Mouse (Mus musculus) heart, embryonic 12.5 days (tissue): ENCODE data around the gene Ccnl2. TPM values are rescaled to one million over a fixed set of nuclear protein-coding genes. Genes with fewer than 3 reads are reported as not detected.

Source experiments
- ATAC-seq: fragments of 200-750 bp; cut with Nextera tagmentation; 2 replicates; pipeline ENCODE4 v1.8.0; 2017; ENCODE audit warnings: moderate TSS enrichment, moderate library complexity; ENCODE audit not compliant: insufficient number of reproducible peaks, low FRiP score
- H3K27ac ChIP-seq: fragments of 300-500 bp; sonication (generic); 2 replicates; pipeline ENCODE4 v1.5.1; 2016; ENCODE audit warnings: mild to moderate bottlenecking, moderate library complexity; ENCODE audit not compliant: poor library complexity, severe bottlenecking
- H3K27me3 ChIP-seq: fragments of 300-500 bp; sonication (generic); replicated peaks from 2 replicates; pipeline ENCODE4 v1.6.1; 2016; ENCODE audit warnings: mild to moderate bottlenecking, moderate library complexity
- H3K36me3 ChIP-seq: fragments of 300-500 bp; sonication (generic); 2 replicates; pipeline ENCODE4 v1.6.1; 2016; ENCODE audit warnings: mild to moderate bottlenecking, moderate library complexity
- H3K4me1 ChIP-seq: fragments of 300-500 bp; sonication (generic); replicated peaks from 2 replicates; pipeline ENCODE4 v1.6.1; 2016; ENCODE audit warnings: mild to moderate bottlenecking
- H3K4me2 ChIP-seq: fragments of 300-500 bp; sonication (generic); 2 replicates; pipeline ENCODE4 v1.6.1; 2016; ENCODE audit warnings: mild to moderate bottlenecking, moderate library complexity
- H3K4me3 ChIP-seq: fragments of 300-500 bp; sonication (generic); 2 replicates; pipeline ENCODE4 v1.5.1; 2016; ENCODE audit warnings: mild to moderate bottlenecking
- H3K9ac ChIP-seq: fragments of 300-500 bp; sonication (generic); 2 replicates; pipeline ENCODE4 v1.6.1; 2016; ENCODE audit warnings: mild to moderate bottlenecking, moderate library complexity
- H3K9me3 ChIP-seq: fragments of 300-500 bp; sonication (generic); replicated peaks from 2 replicates; pipeline ENCODE4 v1.6.1; 2016; ENCODE audit warnings: mild to moderate bottlenecking, moderate library complexity
- WGBS: fragments of 180-500 bp; shearing (Covaris S2); methylation state at CpG from one replicate; pipeline ENCODE4 v1.1.7; 2016; 5-methylcytosine and 5-hydroxymethylcytosine counted together
- polyA plus RNA-seq: library from polyadenylated mRNA; unstranded; fragments of >200 nt; fragmentation: Nextera tagmentation; extraction: Ambion mirVana; gene quantifications from 2 replicates; pipeline ENCODE4 v1.2.1, GENCODE M21; 2016

The Ccnl2 gene
- polyA plus RNA-seq, 1 experiment from 2014 or later = 137 TPM

DNA sequence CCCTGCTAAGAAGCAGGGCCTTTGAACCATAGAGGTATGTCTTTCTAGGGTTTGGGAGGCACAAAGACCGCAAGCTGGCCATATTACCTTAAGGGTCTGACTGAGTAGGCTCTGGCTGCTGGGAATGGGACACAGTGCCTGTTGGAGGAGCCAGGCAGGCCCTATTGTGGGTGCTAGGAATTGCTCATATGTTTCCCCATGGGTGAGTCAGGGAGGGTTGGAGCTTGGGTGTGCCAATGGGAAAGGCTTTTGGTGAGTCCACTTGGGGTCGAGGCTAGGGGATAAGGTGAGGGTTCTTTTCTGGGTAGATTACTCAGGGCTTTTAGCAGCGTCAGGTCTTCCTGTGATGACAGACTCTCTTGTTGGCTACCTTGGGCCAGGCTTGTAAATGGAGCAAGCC is 39.1 kb downstream of the Ccnl2 start:
- ATAC-seq = no peak
- WGBS = 88% methylated on average over 3 of the region's 3 CpGs
- Histone ChIP-seq H3K27ac (no peak overlapping the region), H3K9me3 (no peaks in the 10 kb centered on the region), H3K36me3 (peaks cover 29% of the 10 kb centered on the region), H3K4me1 (peaks cover 22% of the 10 kb centered on the region), H3K27me3 (no peaks in the 10 kb centered on the region), H3K4me3 (no peak overlapping the region), H3K9ac (no peak overlapping the region), H3K4me2 (no peak overlapping the region)

DNA sequence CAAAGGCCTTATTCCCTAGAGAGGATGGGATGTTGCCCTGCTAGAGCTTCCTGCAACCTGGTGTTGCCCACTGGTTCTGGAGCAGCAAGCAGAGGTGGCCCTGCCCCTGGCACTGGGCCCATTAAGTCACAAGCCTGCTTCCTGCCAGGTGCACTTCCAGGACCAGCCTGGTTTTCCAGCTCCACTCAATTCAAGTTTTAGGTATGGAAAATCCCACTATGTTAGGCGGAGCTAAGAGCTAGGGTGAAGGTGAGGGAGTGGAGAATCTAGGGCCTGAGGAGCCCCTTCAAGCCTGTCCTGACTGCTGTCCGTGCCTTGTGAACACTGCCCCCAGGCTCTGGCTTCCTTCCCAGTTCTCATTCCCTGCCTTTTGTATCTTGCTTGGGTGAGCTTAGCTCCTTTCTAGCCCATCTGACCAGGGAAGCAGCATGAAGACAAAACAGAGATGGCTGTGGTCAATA is 39.7 kb downstream of the Ccnl2 start:
- Histone ChIP-seq H3K36me3 (peaks cover 35% of the 10 kb centered on the region), H3K4me3 (no peak overlapping the region), H3K9me3 (no peaks in the 10 kb centered on the region), H3K27ac (no peak overlapping the region), H3K27me3 (no peaks in the 10 kb centered on the region), H3K4me2 (no peak overlapping the region), H3K4me1 (peaks cover 17% of the 10 kb centered on the region), H3K9ac (no peak overlapping the region)
- ATAC-seq = no peak
- 81% methylated on average over 2 of the region's 2 CpGs for whole genome bisulfite sequencing

DNA sequence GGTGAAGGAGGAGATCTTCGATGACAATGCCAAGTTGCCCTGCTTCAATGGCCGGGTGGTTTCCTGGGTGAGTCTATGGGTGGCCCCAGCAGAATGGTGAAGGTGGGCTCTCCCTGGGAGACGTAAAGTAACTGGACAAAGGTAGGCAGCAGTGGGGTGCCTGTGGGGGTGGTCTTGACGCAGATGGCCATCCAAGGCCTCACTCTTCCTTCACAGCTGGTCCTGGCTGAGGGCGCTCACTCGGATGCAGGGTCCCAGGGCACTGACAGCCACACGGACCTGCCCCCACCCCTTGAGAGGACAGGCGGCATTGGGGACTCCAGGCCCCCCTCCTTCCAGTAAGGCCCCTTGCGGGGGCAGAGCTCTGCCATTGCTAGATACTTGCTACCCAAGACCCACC is 41.1 kb downstream of the Ccnl2 start:
- Histone ChIP-seq H3K27me3 (no peaks in the 10 kb centered on the region), H3K4me1 (peaks cover 11% of the 10 kb centered on the region), H3K27ac (no peak overlapping the region), H3K36me3 (peaks cover 49% of the 10 kb centered on the region), H3K4me3 (no peak overlapping the region), H3K9me3 (no peaks in the 10 kb centered on the region), H3K4me2 (no peak overlapping the region), H3K9ac (no peak overlapping the region)
- no peak for ATAC-seq
- 87% methylated on average over 9 of the region's 9 CpGs for WGBS

DNA sequence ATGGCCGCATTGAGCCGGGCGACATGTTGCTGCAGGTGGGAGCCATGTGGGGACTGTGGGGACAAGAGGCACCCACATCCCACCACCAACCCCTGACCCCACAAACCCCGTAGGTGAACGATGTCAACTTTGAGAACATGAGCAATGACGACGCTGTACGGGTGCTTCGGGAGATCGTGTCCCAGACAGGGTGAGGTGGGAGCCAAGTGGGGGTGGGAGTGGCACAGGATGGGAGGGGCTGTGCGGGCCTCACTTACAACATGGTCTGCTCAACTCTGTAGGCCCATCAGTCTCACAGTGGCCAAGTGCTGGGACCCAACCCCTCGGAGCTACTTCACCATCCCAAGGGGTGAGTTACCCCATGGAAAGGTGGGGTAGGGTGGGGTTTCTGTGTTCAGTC is 42.7 kb downstream of the Ccnl2 start:
- no peak overlapping the region for H3K4me2 ChIP-seq
- H3K4me3 ChIP-seq = no peak overlapping the region
- no peak for ATAC-seq
- H3K27ac ChIP-seq = no peak overlapping the region
- H3K9ac ChIP-seq = no peak overlapping the region
- no peaks in the 10 kb centered on the region for H3K27me3 ChIP-seq
- H3K36me3 ChIP-seq = peaks cover 60% of the 10 kb centered on the region
- no peaks in the 10 kb centered on the region for H3K9me3 ChIP-seq
- WGBS = 95% methylated on average over 12 of the region's 12 CpGs
- H3K4me1 ChIP-seq = 0 out of 2 replicates have a peak, but pooled peaks cover 5% of the 10 kb centered on the region

DNA sequence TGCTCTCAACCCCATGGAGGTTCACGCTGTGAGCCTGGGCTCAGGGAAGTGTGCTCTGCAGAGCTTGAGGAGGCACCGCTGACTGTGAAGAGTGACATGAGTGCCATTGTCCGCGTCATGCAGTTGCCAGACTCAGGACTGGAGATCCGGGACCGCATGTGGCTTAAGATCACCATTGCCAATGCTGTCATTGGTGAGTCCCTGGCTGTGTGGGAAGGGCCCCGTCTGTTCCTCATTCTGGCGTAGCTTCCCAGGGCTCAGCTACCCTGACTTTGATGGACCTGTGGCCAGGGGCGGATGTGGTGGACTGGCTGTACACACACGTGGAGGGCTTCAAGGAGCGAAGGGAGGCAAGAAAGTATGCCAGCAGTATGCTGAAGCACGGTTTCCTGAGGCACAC is 43.8 kb downstream of the Ccnl2 start:
- Histone ChIP-seq H3K4me1 (0 out of 2 replicates have a peak, but pooled peaks cover 4% of the 10 kb centered on the region), H3K27ac (no peak overlapping the region), H3K9ac (no peak overlapping the region), H3K9me3 (no peaks in the 10 kb centered on the region), H3K27me3 (no peaks in the 10 kb centered on the region), H3K36me3 (peaks cover 70% of the 10 kb centered on the region), H3K4me3 (no peak overlapping the region), H3K4me2 (no peak overlapping the region)
- no peak for ATAC-seq
- WGBS = 89% methylated on average over 12 of the region's 12 CpGs

DNA sequence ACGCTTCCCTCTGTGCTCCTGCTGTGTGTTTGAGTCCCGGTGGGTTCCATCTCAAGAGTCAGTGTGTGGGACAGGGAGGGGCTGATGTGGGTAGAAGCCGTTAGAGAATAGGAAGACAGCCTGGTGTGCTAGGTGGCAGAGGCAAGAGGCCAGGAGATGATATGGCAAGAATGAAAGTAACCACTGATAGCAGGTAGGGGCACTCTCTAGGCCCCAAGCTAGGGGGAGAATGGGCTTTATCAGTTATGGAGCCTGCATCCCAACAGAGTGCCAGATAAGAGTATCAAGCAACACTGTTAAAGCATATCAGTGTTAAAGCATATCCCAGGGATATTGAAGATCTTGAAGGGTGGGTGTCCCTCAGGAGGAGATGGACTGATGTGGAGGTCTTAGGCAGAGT is 44.6 kb downstream of the Ccnl2 start:
- Histone ChIP-seq H3K27ac (no peak overlapping the region), H3K4me3 (no peak overlapping the region), H3K27me3 (no peaks in the 10 kb centered on the region), H3K9ac (no peak overlapping the region), H3K36me3 (peaks cover 72% of the 10 kb centered on the region), H3K4me2 (no peak overlapping the region), H3K9me3 (no peaks in the 10 kb centered on the region), H3K4me1 (no peaks in the 10 kb centered on the region)
- ATAC-seq = no peak
- WGBS = 70% methylated on average over 3 of the region's 3 CpGs

DNA sequence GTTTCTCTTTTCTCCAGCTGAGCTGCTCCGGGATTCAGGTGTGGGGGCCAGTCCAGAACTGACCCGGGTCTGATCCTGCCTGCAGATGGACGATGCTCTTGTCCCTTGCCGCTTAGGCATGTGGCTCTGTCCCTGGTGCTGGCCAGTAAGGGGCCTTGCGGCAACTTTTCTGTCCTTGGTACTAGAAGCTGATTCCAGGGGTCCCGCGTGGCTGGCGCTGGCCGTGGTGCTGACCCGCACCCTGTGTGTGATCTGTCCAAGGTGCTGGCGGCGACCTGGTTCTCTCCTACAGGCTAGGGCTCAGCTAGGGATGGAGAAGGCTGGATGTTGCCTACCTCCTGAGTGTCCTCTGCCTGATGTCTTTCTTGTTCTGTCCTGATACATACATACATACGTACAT is 47.0 kb downstream of the Ccnl2 start:
- H3K36me3 ChIP-seq = peaks cover 63% of the 10 kb centered on the region

DNA sequence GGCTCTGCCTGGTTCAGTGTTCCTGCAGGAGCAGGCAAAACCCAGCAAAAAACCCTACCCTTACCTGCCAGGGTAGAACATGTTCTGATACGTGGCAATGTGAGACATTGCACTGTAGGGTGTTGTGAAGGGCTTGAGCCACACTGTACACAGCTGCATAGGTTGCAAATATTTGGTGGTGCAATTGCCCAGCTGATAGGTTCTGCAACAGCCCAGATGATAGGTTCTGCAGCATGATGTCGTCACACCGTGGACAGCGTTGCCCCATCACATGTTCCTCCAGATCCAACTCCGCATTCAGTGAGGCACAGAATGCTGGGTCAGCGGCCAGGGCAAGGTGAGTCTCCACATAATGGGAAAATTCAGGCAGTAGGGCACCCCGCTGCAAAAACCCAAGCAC is 49.5 kb downstream of the Ccnl2 start:
- peaks cover 58% of the 10 kb centered on the region for H3K36me3 ChIP-seq

More for the DNA sequence above, 47.0 kb downstream of the Ccnl2 start:
- no peak overlapping the region for H3K4me2 ChIP-seq
- ATAC-seq = peak; percentile 49
- no peak overlapping the region for H3K9ac ChIP-seq
- no peak overlapping the region for H3K4me3 ChIP-seq
- H3K27ac ChIP-seq = no peak overlapping the region
- H3K9me3 ChIP-seq = no peaks in the 10 kb centered on the region
- WGBS = 15% methylated on average over 13 of the region's 13 CpGs
- no peaks in the 10 kb centered on the region for H3K4me1 ChIP-seq
- no peaks in the 10 kb centered on the region for H3K27me3 ChIP-seq

DNA sequence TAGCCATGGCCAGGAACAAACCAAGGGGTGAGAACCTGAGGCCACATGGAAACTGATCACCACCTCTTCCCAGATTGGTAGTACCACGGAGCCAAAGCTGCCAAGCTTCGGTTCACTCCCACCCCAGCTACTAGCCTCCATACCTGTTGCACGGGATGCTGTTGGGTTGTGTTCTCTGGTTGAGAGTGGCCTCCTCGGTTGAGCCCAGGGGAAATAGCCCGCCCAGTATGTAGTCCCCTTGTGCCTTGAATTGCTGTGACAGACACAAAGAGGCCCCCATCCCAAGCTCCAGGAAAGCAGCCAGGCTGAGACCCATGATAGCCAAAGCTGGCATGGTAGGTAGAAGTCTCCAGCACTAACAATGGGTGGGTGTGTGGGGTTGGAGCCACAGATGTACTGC is 50.7 kb downstream of the Ccnl2 start, which contains the start of gene Tas1r3:
Tas1r3 (minus strand) TSS at position 362 of the 400 bp plus-strand sequence.
- peaks cover 49% of the 10 kb centered on the region for H3K36me3 ChIP-seq
- 74% methylated on average over 5 of the region's 5 CpGs for WGBS

More for the DNA sequence above, 49.5 kb downstream of the Ccnl2 start:
- Histone ChIP-seq H3K4me1 (no peaks in the 10 kb centered on the region), H3K27ac (no peak overlapping the region), H3K9me3 (no peaks in the 10 kb centered on the region), H3K9ac (no peak overlapping the region), H3K4me2 (no peak overlapping the region), H3K4me3 (no peak overlapping the region), H3K27me3 (no peaks in the 10 kb centered on the region)
- ATAC-seq = no peak
- WGBS = 92% methylated on average over 7 of the region's 7 CpGs

DNA sequence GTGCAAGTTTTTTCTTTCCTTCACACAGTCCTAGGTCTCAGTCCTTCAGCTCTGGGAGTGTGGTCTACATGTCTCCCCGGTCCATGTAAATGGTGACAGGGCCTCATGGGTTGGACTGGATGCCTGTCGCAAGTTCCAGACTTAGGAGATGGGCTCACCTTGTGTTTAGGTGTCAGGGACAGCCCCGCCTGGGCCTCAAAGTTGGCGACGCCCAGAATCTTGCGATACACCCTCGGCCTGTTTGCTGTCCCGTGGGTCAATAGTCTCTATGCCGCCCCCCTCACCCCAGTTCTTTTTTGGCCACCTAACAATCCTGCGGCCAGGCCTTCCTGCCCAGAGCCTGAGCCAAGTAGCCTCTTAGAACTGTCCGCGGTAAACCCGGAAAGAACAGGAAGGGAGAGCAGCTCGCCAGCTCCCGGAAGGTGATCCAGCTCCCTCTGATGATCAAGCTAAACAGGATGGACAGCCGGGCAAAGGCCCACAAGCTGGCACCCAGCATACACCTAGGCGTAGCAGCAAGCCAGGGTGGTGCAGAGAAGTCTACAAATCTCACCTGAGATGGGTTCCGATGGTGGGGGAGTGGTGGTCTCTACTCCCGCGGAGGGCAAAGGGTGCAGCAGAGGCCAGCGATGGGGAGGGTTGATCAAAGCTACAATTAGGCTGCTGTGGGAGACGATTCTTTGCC is 56.5 kb downstream of the Ccnl2 start:
- Histone ChIP-seq H3K27ac (no peak overlapping the region), H3K27me3 (no peaks in the 10 kb centered on the region), H3K36me3 (peaks cover 45% of the 10 kb centered on the region), H3K4me1 (peaks cover 18% of the 10 kb centered on the region), H3K4me3 (peak overlapping the region; percentile 91), H3K9ac (peak overlapping the region; percentile 92), H3K9me3 (no peaks in the 10 kb centered on the region), H3K4me2 (peak overlapping the region; percentile 95)
- peak; percentile 41 for ATAC-seq
- WGBS = 10% methylated on average over 22 of the region's 22 CpGs

More for the DNA sequence above, 50.7 kb downstream of the Ccnl2 start, which contains the start of gene Tas1r3:
- H3K4me2 ChIP-seq = no peak within 1 kb of the TSS
- no peaks in the 10 kb centered on the region for H3K27me3 ChIP-seq
- no peaks in the 10 kb centered on the region for H3K4me1 ChIP-seq
- no peaks in the 10 kb centered on the region for H3K9me3 ChIP-seq
- no peak for ATAC-seq
- no peak within 1 kb of the TSS for H3K4me3 ChIP-seq
- H3K27ac ChIP-seq = no peak within 1 kb of the TSS
- H3K9ac ChIP-seq = no peak within 1 kb of the TSS

DNA sequence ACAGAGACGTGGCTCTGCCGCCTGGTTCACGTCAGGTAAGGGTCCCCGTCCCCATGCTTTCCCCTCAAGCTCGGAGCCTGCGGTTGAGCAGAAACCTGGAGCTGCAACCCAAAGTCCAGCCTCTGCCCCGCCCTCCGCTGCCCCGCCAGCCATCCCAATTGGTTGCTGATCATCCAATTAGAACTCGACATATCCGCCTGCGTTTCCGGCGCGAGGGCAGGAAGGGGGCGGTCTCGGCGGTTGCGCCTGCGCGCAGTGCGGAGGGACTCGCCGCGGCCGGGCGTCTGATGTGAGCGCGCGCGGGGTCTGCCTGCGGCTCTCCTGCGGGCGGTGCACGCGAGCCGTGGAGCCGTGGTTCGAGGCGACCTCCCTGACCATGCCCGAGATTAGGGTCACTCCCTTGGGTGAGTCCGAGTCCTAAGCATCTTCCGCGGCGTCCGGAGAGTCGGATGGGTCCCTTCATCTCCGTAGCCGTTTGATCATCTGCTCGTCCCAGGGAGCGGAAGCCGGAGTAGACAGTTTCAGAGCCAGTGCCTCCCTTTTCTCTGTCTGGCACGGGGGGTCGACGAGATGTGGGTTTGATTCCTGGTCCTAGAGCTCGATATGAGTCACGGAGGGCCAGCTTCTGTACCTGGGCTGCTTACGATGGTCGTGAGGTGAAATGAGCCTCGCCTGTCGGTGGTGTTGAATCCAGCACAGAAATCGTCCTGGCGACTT is 57.2 kb downstream of the Ccnl2 start, which contains the start of the genes Cptp and Ints11:
Cptp (minus strand) TSS at position 124 of the 717 bp plus-strand sequence.
Ints11 (plus strand) TSS at position 230 of the 717 bp plus-strand sequence.
- WGBS = under 1% methylated on average over 63 of the region's 63 CpGs
- no peaks in the 10 kb centered on the region for H3K27me3 ChIP-seq
- no peaks in the 10 kb centered on the region for H3K9me3 ChIP-seq
- ATAC-seq = peak; percentile 97
- peak within 1 kb of the TSS; percentile 75 for H3K27ac ChIP-seq
- H3K4me3 ChIP-seq = peak within 1 kb of the TSS; percentile 91
- peak within 1 kb of the TSS; percentile 95 for H3K4me2 ChIP-seq
- peaks cover 52% of the 10 kb centered on the region for H3K36me3 ChIP-seq
- H3K4me1 ChIP-seq = peaks cover 18% of the 10 kb centered on the region
- H3K9ac ChIP-seq = peak within 1 kb of the TSS; percentile 92
